Mouse (Mus musculus): ENCODE measurements at regions not wholly inside any gene's neighbourhood (a gene's known extent, or its start where the extent isn't known, plus 50 kb on each side); places are given as distances from the start of the nearest gene placed in this dataset.

GRCm38 (mm10) chr2:50425151-50425550, 128.6 kb upstream of the Mmadhc start:
- TF ChIP-seq MAFK (IDR thresholded peaks at IDR 0.05; ENCODE audit: insufficient read depth, low read depth, low read length) (no peak), ZNF384 (IDR thresholded peaks at IDR 0.05; ENCODE audit: low read depth, low read length) (no peak), HCFC1 (IDR thresholded peaks at IDR 0.05; ENCODE audit: borderline replicate concordance, insufficient read depth, low read length) (no peak), CHD2 (IDR thresholded peaks at IDR 0.05; ENCODE audit: low read depth, low read length) (no peak)
